Comparison of ENCODE assay signal across 1 mouse cellular context in the genomic region with DNA sequence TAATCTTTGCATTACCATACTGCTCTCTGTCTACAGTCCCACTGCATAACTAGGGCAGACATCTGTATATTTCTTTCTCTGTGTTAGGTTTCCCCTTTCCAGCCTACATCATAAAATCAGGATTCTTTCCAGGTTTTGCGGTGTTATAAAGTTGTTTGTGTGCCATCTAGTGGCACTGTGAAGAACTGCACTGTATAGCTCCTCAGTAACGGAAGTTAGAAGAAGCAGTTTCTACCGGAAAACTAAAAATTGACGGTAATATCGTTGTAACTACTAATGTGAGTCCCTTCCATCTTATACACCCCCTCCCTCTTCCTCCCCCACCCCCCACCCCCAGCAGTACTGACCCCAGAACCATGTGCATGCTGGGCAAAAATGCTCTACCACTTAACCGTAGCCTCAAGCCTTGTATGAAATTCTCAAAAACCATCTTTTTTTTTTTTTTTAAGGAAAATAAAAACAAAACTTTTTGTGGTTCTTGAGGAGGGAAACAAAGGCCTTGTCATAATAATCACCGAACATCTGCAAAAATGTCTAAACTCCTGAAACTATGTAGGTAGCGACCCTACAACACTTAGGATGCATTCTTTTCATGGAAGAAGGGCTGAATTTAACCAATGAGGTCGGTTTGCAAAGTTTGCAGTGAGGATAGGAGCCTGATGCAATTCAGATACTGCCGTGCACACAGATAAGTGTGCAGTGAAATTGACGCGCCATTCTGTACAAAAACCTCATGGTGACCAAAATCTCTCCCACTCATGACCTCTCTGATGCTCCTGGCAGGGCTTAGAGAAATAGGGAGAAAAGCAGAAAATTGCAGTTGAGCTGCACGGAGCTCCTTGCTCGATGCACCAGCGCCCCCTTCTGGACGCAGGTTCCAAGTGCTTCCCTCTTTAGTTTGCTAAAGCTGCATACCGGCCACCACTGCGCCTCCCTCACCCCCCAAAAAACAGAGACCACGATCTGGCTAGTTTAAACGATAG.
A peak's percentile ranks its signal among the peaks of the same experiment; 100 is the strongest.
TF ChIP-seq lines count a peak whose summit lies in the region.

No protein-coding gene starts in this region.

TF ChIP-seq in CH12.LX, 34 proteins besides CTCF, POLR2A, EP300 and RAD21:
- TF ChIP-seq ELF1 (IDR thresholded peaks at IDR 0.05; ENCODE audit: low read depth, low read length) (peak; percentile 57), NELFE (IDR thresholded peaks at IDR 0.05; ENCODE audit: low read depth, low read length) (no peak; the same call in 1 of the 2 replicates), BHLHE40 (IDR thresholded peaks at IDR 0.05; ENCODE audit: low read depth, low read length) (no peak), ZNF384 (IDR thresholded peaks at IDR 0.05; ENCODE audit: low read depth, low read length) (peak; percentile 4; the same call in 1 of the 2 replicates), IRF4 (IDR thresholded peaks at IDR 0.05; ENCODE audit: low read depth, low read length) (peak; percentile 56; the same call in 1 of the 2 replicates), USF1 (IDR thresholded peaks at IDR 0.05; ENCODE audit: low read depth, low read length) (no peak), TCF12 (IDR thresholded peaks at IDR 0.05; ENCODE audit: low read depth, low read length) (no peak), MXI1 (IDR thresholded peaks at IDR 0.05; ENCODE audit: low read depth, low read length) (0 out of 2 replicates have a peak, but pooled peaks have one; percentile 17), ETS1 (conservative IDR thresholded peaks at IDR 0.05; ENCODE audit: low read depth, low read length) (no peak), MYC (IDR thresholded peaks at IDR 0.05; ENCODE audit: low read depth, low read length) (no peak; the same call in 1 of the 2 replicates), ZKSCAN1 (IDR thresholded peaks at IDR 0.05; ENCODE audit: borderline replicate concordance, low read depth, low read length) (no peak), TBP (conservative IDR thresholded peaks at IDR 0.05; ENCODE audit: low read depth, low read length) (0 out of 2 replicates have a peak, but pooled peaks have one; percentile 37), ZC3H11A (IDR thresholded peaks at IDR 0.05; ENCODE audit: low read depth, low read length) (peak; percentile 66; the same call in 1 of the 2 replicates), CHD1 (IDR thresholded peaks at IDR 0.05; ENCODE audit: low read depth, low read length) (peak; percentile 66; the same call in 1 of the 2 replicates), JUND (conservative IDR thresholded peaks at IDR 0.05; ENCODE audit: low read depth, low read length) (no peak; the same call in 1 of the 2 replicates), SMC3 (IDR thresholded peaks at IDR 0.05; ENCODE audit: low read depth, low read length) (peak; percentile 92), POLR2AphosphoS2 (IDR thresholded peaks at IDR 0.05; ENCODE audit: low read depth, low read length) (no peak), E2F4 (IDR thresholded peaks at IDR 0.05; ENCODE audit: insufficient replicate concordance, low read depth, low read length) (no peak)
